Mouse (Mus musculus) neural tube, embryonic 11.5 days (tissue): ENCODE measurements around the gene Insr. TPM values are rescaled to one million over a fixed set of nuclear protein-coding genes. Genes with fewer than 3 reads are reported as not detected.

Experiments used
- ATAC-seq: fragments of 200-750 bp; cut with Nextera tagmentation; 2 replicates; pipeline ENCODE4 v1.8.0; 2017; ENCODE audit warnings: moderate number of reproducible peaks, mild to moderate bottlenecking, moderate TSS enrichment, moderate library complexity; ENCODE audit not compliant: insufficient read depth, low FRiP score, low TSS enrichment
- DNase-seq: peaks from one replicate; pipeline ENCODE4 v3.0.0-alpha.2; 2015; ENCODE audit warnings: low spot score
- H3K27ac ChIP-seq: fragments of 300-500 bp; sonication (generic); 2 replicates; pipeline ENCODE4 v1.5.1; 2014; ENCODE audit warnings: low read depth, mild to moderate bottlenecking, low read length
- H3K27me3 ChIP-seq: fragments of 300-500 bp; sonication (generic); 2 replicates; pipeline ENCODE4 v1.6.1; 2014; ENCODE audit warnings: mild to moderate bottlenecking, low read length, mixed read lengths; ENCODE audit not compliant: control insufficient read depth, insufficient read depth
- H3K36me3 ChIP-seq: fragments of 300-500 bp; sonication (generic); 2 replicates; pipeline ENCODE4 v1.6.1; 2014; ENCODE audit warnings: mild to moderate bottlenecking, low read length, moderate library complexity, mixed read lengths; ENCODE audit not compliant: control insufficient read depth, insufficient read depth
- H3K4me1 ChIP-seq: fragments of 300-500 bp; sonication (generic); 2 replicates; pipeline ENCODE4 v1.6.1; 2014; ENCODE audit warnings: low read length, mixed read lengths; ENCODE audit not compliant: control insufficient read depth, insufficient read depth
- H3K4me2 ChIP-seq: fragments of 300-500 bp; sonication (generic); 2 replicates; pipeline ENCODE4 v1.6.1; 2014; ENCODE audit warnings: low read depth, mild to moderate bottlenecking, moderate library complexity
- H3K4me3 ChIP-seq: fragments of 300-500 bp; sonication (generic); 2 replicates; pipeline ENCODE4 v1.5.1; 2014; ENCODE audit warnings: low read depth, low read length
- H3K9ac ChIP-seq: fragments of 300-500 bp; sonication (generic); 2 replicates; pipeline ENCODE4 v1.6.1; 2014; ENCODE audit warnings: mild to moderate bottlenecking, low read length
- H3K9me3 ChIP-seq: fragments of 300-500 bp; sonication (generic); 2 replicates; pipeline ENCODE4 v1.6.1; 2016; ENCODE audit warnings: low read length; ENCODE audit not compliant: control insufficient read depth
- WGBS: fragments of 180-500 bp; shearing (Covaris S2); extraction: QIAGEN DNeasy Blood & Tissue Kit; methylation state at CpG from one replicate; pipeline ENCODE4 v1.1.7; 2014; 5-methylcytosine and 5-hydroxymethylcytosine counted together
- polyA plus RNA-seq: library from polyadenylated mRNA; unstranded; fragments of >200 nt; fragmentation: Nextera tagmentation; extraction: Ambion mirVana; gene quantifications from 2 replicates; pipeline ENCODE4 v1.2.1, GENCODE M21; 2014

Insr gene
- polyA plus RNA-seq, 1 experiment from 2014 or later: 43.3 TPM

DNA sequence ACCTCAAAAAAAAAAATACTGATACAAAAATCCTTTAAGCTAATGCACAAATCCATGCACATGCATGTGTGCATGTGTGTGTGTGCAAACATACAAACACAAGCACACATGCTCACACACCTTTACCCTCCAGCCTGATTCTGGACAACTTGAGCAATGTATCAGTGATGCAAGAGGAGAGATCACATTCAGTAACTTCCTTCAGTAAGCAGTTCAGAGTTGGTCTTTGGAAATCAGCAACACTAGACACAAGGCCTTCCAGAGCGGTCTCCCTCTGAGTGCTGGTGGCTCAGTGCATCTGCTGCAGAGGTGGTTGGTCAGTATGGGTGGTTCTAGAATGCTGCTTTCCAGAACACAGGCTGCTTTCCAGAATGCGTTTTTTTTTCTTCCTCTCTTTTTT is 46.8 kb downstream of the Insr start:
- no peak for DNase-seq

DNA sequence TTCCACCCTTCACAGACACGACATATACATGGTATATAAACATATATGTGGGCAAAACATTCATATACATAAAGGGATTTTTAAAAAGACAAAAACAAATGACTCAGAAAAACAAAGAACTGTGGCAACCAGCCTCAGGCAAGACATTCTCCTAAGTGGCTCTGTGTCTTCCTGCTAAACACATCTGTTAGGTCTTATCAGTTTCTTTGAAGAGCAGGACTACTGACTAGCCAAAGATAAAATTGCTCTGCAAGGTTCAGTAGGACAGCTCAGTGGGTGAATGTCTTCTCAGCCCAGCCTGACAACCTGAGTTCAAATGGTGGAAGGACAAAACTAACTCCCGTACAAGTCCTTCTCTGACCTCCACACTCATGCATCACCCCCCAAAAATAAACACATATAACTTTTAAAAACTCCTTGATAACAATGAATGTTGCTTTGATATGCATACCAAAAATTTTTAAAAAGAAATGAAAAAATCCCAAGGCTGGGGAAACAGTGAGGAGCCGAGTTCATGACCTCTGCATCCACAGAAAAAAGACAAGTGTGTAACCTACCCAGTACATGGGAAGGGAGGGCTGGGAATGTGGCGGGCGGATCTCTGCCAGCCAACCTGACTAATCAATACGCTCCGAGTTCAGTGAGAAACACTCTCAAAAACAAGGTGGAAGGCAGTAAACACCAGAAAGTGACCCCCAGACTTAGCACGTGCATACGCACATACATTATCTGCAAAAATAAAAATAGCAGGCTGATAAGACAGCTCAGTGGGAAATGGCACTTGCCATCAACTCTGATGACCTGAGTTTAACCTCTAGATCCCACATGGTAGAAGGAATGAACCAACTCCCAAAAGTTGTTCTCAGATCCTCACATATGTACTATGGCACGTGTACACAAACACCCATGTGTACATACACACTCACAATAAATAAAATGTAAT is 49.0 kb downstream of the Insr start:
- H3K27me3 ChIP-seq: no peaks in the 10 kb centered on the region
- H3K4me1 ChIP-seq: no peaks in the 10 kb centered on the region
- no peak overlapping the region for H3K4me3 ChIP-seq
- WGBS: 89% methylated on average over 10 of the region's 10 CpGs
- H3K9ac ChIP-seq: no peak overlapping the region
- no peaks in the 10 kb centered on the region for H3K9me3 ChIP-seq
- ATAC-seq (no peak), DNase-seq (no peak)
- no peak overlapping the region for H3K27ac ChIP-seq
- H3K4me2 ChIP-seq: no peak overlapping the region
- no peaks in the 10 kb centered on the region for H3K36me3 ChIP-seq

More for the DNA sequence above, 46.8 kb downstream of the Insr start:
- Histone ChIP-seq H3K4me1 (no peaks in the 10 kb centered on the region), H3K9me3 (no peaks in the 10 kb centered on the region), H3K4me2 (no peak overlapping the region), H3K4me3 (no peak overlapping the region), H3K36me3 (no peaks in the 10 kb centered on the region), H3K27ac (no peak overlapping the region), H3K9ac (no peak overlapping the region), H3K27me3 (no peaks in the 10 kb centered on the region)
- no peak for ATAC-seq
- 98% methylated on average over 2 of the region's 2 CpGs for WGBS

DNA sequence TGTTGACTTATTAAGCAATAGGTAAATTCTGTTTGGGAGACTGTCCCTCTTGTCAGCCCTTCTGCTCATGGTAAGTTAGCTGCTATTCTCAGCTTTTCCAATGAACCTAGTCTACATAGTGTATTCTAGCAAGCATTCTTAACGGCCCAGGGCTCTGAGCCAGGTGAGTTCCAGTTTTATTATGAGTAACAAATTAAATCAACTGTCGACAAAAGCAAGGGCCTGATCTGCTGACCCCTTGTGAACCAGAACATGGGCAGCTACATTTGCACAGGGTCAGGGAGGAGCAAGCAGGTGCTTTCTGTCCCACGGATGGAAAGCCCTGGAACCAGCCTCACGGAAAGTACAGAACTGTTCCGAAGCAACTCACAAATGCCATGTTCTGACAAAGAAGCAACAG is 52.0 kb downstream of the Insr start:
- no peaks in the 10 kb centered on the region for H3K27me3 ChIP-seq
- ATAC-seq (no peak), DNase-seq (no peak)
- no peaks in the 10 kb centered on the region for H3K36me3 ChIP-seq
- H3K27ac ChIP-seq: no peak overlapping the region
- H3K9me3 ChIP-seq: no peaks in the 10 kb centered on the region
- 86% methylated on average over 5 of the region's 5 CpGs for WGBS
- H3K9ac ChIP-seq: no peak overlapping the region
- no peaks in the 10 kb centered on the region for H3K4me1 ChIP-seq
- H3K4me3 ChIP-seq: no peak overlapping the region
- H3K4me2 ChIP-seq: no peak overlapping the region

DNA sequence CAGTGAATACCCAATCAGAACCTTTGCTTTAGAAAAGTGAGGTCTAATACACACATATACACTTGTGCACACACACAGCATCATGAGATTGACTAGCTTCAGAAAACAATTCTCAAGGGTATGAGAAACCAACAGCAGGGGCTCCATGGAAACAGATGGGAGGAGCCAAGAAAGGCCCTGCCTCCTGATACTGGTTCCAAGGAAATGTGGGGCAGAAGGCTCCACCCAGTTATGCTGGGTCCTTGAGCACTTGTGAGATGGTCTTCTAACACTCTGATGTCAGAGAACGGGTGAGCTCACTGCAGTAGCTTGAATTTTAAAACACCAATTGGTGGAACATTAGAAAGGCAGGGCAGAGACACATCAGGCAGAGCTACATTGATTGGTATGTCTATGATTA is 53.7 kb downstream of the Insr start:
- H3K4me3 ChIP-seq: no peak overlapping the region
- H3K9ac ChIP-seq: no peak overlapping the region
- no peaks in the 10 kb centered on the region for H3K27me3 ChIP-seq
- H3K36me3 ChIP-seq: no peaks in the 10 kb centered on the region
- 73% methylated on average over 1 of the region's 1 CpGs for WGBS
- DNase-seq: no peak
- no peak overlapping the region for H3K4me2 ChIP-seq
- H3K9me3 ChIP-seq: no peaks in the 10 kb centered on the region
- ATAC-seq: no peak
- H3K4me1 ChIP-seq: no peaks in the 10 kb centered on the region; the same call in 1 of the 2 replicates
- H3K27ac ChIP-seq: no peak overlapping the region

DNA sequence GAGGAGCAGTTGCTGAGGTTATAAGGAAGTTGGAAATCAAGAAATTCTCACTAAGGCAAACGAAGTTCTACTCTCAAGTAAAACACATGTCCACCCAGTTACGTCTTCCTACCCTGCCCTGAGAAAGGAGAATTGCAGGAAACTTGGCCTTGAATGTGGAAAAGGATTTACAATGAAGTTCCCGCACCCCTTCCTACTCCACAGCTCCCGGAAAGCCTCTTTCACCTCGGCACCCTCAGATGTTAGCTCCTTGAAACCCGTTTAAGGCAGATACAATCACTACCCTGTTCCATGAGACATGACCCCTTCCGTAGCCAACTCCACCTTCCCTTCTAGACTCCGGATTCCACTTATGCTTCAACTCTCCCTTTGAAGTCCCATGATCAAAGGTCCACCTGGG is 54.2 kb downstream of the Insr start:
- H3K4me1 ChIP-seq: peaks cover 3% of the 10 kb centered on the region; the same call in 1 of the 2 replicates
- no peaks in the 10 kb centered on the region for H3K9me3 ChIP-seq

DNA sequence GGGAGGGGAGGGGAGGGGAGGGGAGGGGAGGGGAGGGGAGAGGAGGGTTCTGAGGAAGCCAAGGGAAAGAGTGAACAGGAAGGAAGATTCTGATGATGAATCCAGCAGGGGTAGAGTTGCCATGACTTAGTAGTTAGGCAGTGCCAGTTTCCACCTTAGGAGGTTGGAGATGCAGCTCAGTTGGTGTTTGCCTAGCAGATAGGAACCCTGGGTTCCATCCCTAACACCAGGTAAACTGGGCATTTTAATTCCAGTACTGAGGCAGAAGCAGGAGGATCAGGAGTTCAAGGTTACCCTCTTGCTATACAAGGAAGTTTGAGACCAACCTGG is 56.8 kb downstream of the Insr start:
- no peak overlapping the region for H3K27ac ChIP-seq
- no peak for ATAC-seq

More for the DNA sequence above, 54.2 kb downstream of the Insr start:
- no peak for DNase-seq
- 87% methylated on average over 8 of the region's 8 CpGs for WGBS
- no peak overlapping the region for H3K4me2 ChIP-seq
- no peak for ATAC-seq
- no peaks in the 10 kb centered on the region for H3K27me3 ChIP-seq
- no peak overlapping the region for H3K27ac ChIP-seq
- H3K4me3 ChIP-seq: no peak overlapping the region
- no peaks in the 10 kb centered on the region for H3K36me3 ChIP-seq
- no peak overlapping the region for H3K9ac ChIP-seq

DNA sequence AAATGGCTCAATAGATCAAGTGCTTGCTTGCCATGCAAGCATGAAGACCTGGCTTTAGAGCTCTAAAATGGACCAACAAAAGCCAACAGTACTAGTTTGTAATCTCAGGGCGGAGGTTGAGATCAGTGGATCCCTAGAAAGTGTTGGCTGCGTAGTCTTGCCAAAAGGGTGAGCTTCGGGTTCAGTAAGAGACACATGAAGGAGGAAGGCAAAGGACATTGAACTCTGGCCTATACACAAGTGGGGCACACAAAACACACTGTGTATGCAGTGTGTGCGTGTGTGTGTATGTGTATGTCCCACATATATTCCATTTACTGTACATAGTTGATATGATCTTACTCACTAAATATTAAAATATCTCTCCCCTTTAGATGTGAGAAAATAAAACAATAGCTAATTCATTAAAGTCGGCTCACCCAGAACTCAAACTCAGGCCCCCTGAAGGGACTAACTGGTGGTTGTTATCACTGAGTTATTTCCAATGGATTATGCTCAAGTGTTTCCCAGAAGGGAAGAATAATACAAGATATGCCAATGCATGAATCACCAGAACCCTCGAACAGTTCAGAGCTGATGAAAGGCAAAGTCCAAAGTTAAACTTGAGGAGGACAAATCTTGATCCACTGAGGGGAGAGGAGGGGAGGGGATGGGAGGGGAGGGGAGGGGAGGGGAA is 57.3 kb downstream of the Insr start:
- 0 out of 2 replicates have a peak overlapping the region, but pooled peaks have one; percentile 4 for H3K27ac ChIP-seq
- H3K4me3 ChIP-seq: peak overlapping the region; percentile 48
- H3K36me3 ChIP-seq: no peaks in the 10 kb centered on the region
- DNase-seq (no peak), ATAC-seq (no peak)
- no peaks in the 10 kb centered on the region for H3K27me3 ChIP-seq
- WGBS: 72% methylated on average over 6 of the region's 6 CpGs
- H3K4me1 ChIP-seq: peaks cover 3% of the 10 kb centered on the region; the same call in 1 of the 2 replicates
- no peaks in the 10 kb centered on the region for H3K9me3 ChIP-seq
- peak overlapping the region; percentile 70 for H3K9ac ChIP-seq
- peak overlapping the region; percentile 54 for H3K4me2 ChIP-seq

More for the DNA sequence above, 56.8 kb downstream of the Insr start:
- Histone ChIP-seq H3K36me3 (no peaks in the 10 kb centered on the region), H3K9ac (no peak overlapping the region), H3K27me3 (no peaks in the 10 kb centered on the region), H3K4me2 (no peak overlapping the region), H3K9me3 (no peaks in the 10 kb centered on the region), H3K4me3 (no peak overlapping the region), H3K4me1 (peaks cover 3% of the 10 kb centered on the region; the same call in 1 of the 2 replicates)
- DNase-seq: no peak

DNA sequence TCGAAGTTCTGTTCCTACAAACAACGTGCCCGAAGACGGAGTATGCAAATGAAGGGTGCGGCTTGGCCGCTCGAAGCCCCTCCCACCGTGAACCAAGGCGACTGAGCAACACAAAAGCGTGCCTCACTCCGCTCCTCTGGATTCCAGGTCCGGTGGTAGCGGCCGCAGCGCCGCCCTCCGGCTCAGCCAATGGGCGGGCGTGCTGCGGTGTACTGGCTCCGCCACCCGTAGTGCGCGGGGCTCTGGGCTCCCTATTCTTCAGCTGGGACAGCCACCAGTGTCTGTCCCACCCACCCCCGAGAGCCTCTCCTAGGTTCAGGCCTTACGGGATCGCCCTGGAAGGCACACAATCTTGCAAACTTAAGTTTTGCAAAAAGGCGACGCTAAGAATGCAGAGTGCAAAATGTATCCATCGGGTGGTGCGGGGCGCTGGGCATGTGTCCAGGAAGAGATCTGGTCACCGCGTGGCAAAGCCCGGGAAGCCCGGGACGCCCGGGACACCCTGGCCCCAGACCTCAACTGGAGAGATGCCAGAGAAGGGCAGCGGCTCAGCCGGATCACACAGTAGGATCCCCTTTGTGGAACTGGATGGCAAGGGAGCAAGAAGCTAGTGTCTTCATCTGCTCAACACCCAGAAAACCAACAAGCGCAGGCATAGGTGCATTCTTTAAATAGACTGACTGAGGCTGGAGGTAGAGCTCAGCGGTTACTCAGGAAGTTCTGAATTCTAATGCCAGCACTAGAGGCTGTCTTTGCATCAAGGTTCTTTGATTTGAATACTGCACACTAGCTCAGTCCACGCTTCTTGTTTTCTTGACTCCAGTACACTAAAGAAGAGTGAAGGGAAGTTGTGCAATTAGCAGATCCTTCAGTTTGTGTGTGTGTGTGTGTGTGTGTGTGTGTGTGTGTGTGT is 58.1 kb downstream of the Insr start:
- Histone ChIP-seq H3K4me3 (peak overlapping the region; percentile 48), H3K4me1 (peaks cover 3% of the 10 kb centered on the region; the same call in 1 of the 2 replicates), H3K4me2 (peak overlapping the region; percentile 54), H3K9me3 (no peaks in the 10 kb centered on the region), H3K27ac (peak overlapping the region; percentile 85), H3K9ac (peak overlapping the region; percentile 70), H3K27me3 (no peaks in the 10 kb centered on the region), H3K36me3 (no peaks in the 10 kb centered on the region)
- ATAC-seq: peak; percentile 100
- peak; percentile 96 for DNase-seq
- 1% methylated on average over 43 of the region's 43 CpGs for WGBS
